Mouse (Mus musculus): Measurements from ENCODE around the gene Ssr1. TPM values are rescaled to one million over a fixed set of nuclear protein-coding genes. Genes with fewer than 3 reads are reported as not detected.

Gene Ssr1
- 48.9 and 55.1 TPM in 2 replicates for polyA plus RNA-seq (2015; fragmentation: Nextera tagmentation; extraction: Ambion mirVana)

DNA sequence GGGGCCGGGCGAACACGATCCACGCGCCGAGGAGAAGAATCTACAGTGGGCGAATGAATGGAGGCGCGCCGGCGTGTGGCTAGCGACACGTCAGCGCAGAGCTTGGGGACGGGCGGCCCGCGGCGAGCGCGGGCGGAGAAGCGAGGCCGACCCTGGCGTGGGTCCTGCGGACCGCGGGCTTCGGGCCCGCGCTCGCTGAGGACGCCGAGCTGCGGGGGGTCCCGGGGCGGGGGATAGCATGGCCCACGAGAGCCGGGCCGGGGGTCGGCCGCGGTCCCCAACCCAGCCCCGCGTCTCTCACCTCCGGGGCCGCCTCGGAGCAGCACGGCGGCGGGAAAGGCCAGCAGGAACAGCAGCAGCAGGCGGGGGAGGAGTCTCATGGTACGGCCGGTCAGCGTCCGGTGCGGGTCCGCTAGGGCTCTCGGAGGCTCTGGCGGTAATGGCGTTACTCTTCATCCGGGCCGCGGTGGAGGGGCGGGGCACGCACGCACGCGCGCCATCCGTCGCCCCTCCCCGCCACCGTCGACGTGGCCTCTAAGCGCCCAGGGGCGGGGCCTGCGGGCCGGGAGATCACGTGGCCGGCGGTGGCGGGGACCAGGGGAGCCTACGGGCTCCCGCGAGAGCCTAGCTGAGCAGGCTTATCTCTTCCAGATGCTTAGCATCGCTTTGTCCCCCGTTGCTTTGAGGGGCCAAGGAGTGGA, at the start of gene Ssr1:
Gene Ssr1, minus strand, starts transcription at position 514 of the 701 bp plus-strand sequence.
- no peak for TF ChIP-seq CTCF (IDR thresholded peaks at IDR 0.05; ENCODE audit: low read depth)
- TF ChIP-seq EP300 (IDR thresholded peaks at IDR 0.05; ENCODE audit: low read depth) = peak; percentile 56; the same call in 1 of the 2 replicates
- H3K9ac ChIP-seq (replicated peaks) = peak within 1 kb of the TSS; percentile 91
- peaks cover 21% of the 10 kb centered on the region for H3K4me1 ChIP-seq (ENCODE audit: insufficient read depth)
- H3K27ac ChIP-seq (ENCODE audit: low read depth) = peak within 1 kb of the TSS; percentile 88
- H3K9me3 ChIP-seq (ENCODE audit: low read length) = no peaks in the 10 kb centered on the region
- no peaks in the 10 kb centered on the region for H3K27me3 ChIP-seq (ENCODE audit: insufficient read depth, low read length)
- peak; percentile 98 for ATAC-seq
- peak within 1 kb of the TSS; percentile 73 for H3K4me2 ChIP-seq (ENCODE audit: low read depth, low read length)
- peaks cover 27% of the 10 kb centered on the region for H3K36me3 ChIP-seq (replicated peaks; ENCODE audit: insufficient read depth, low read length)
- DNase-seq = peak; percentile 97
- H3K4me3 ChIP-seq (ENCODE audit: low read depth, low read length) = peak within 1 kb of the TSS; percentile 92
- under 1% methylated on average over 51 of the region's 89 CpGs for WGBS (ENCODE audit: insufficient replicate concordance)

- Histone ChIP-seq H3K4me2 (ENCODE audit: low read depth, low read length) (peak overlapping the region; percentile 95), H3K4me3 (ENCODE audit: low read depth, low read length) (peak overlapping the region; percentile 95), H3K36me3 (replicated peaks; ENCODE audit: insufficient read depth, low read length) (peaks cover 28% of the 10 kb centered on the region), H3K27me3 (ENCODE audit: insufficient read depth, low read length) (no peaks in the 10 kb centered on the region), H3K27ac (ENCODE audit: low read depth) (peak overlapping the region; percentile 93), H3K9ac (replicated peaks) (peak overlapping the region; percentile 96), H3K4me1 (ENCODE audit: insufficient read depth) (peaks cover 22% of the 10 kb centered on the region), H3K9me3 (ENCODE audit: low read length) (no peaks in the 10 kb centered on the region)
- DNase-seq (no peak), ATAC-seq (no peak)
- TF ChIP-seq CTCF (IDR thresholded peaks at IDR 0.05; ENCODE audit: low read depth) = no peak
- TF ChIP-seq EP300 (IDR thresholded peaks at IDR 0.05; ENCODE audit: low read depth) = no peak
- 19% methylated on average over 12 of the region's 12 CpGs for WGBS (ENCODE audit: insufficient replicate concordance)
Measured at GRCm38 (mm10) chr13:38037811-38038210, 43.8 kb upstream of the Ssr1 start.

DNA sequence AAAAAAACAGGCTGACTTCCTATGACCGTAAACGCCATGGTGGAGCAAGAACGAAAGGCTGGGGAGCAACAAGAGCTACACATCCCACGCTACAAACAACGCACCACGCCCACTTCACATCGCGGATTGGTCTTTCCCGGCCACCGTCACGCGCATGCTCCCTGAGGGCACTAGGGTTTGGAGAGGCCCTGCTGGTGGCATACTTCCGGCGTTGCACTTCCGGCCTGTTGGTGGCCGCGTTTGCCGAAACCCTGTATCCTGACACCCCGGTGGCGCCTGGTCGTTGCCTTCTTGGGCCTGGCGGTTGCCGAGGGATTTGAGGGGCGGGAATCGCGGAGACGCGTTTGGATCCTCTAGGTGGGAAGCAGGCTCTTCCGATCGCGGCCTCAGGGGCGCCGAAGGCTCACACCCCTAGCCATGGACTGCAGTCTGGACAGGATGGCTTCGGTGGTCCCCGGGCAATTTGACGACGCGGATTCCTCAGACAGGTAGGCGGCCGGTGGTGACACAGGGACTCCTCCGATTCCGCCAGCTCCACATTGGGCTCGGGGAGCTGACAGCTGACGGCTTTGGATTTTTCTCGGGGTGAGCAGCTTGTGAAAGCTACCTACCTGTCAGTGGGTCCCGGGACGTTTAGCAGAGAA, 43.1 kb upstream of the Ssr1 start, which contains the start of gene Cage1:
Gene Cage1, minus strand, starts transcription at position 26 of the 644 bp plus-strand sequence.
- Histone ChIP-seq H3K4me2 (ENCODE audit: low read depth, low read length) (peak within 1 kb of the TSS; percentile 95), H3K36me3 (replicated peaks; ENCODE audit: insufficient read depth, low read length) (peaks cover 25% of the 10 kb centered on the region), H3K4me1 (ENCODE audit: insufficient read depth) (peaks cover 22% of the 10 kb centered on the region), H3K27me3 (ENCODE audit: insufficient read depth, low read length) (no peaks in the 10 kb centered on the region), H3K9ac (replicated peaks) (peak within 1 kb of the TSS; percentile 96), H3K4me3 (ENCODE audit: low read depth, low read length) (peak within 1 kb of the TSS; percentile 95), H3K9me3 (ENCODE audit: low read length) (no peaks in the 10 kb centered on the region), H3K27ac (ENCODE audit: low read depth) (peak within 1 kb of the TSS; percentile 93)
- ATAC-seq (peak; percentile 98), DNase-seq (peak; percentile 98)
- under 1% methylated on average over 47 of the region's 47 CpGs for WGBS (ENCODE audit: insufficient replicate concordance)
- TF ChIP-seq EP300 (IDR thresholded peaks at IDR 0.05; ENCODE audit: low read depth) (no peak; the same call in 1 of the 2 replicates), CTCF (IDR thresholded peaks at IDR 0.05; ENCODE audit: low read depth) (peak; percentile 54)

DNA sequence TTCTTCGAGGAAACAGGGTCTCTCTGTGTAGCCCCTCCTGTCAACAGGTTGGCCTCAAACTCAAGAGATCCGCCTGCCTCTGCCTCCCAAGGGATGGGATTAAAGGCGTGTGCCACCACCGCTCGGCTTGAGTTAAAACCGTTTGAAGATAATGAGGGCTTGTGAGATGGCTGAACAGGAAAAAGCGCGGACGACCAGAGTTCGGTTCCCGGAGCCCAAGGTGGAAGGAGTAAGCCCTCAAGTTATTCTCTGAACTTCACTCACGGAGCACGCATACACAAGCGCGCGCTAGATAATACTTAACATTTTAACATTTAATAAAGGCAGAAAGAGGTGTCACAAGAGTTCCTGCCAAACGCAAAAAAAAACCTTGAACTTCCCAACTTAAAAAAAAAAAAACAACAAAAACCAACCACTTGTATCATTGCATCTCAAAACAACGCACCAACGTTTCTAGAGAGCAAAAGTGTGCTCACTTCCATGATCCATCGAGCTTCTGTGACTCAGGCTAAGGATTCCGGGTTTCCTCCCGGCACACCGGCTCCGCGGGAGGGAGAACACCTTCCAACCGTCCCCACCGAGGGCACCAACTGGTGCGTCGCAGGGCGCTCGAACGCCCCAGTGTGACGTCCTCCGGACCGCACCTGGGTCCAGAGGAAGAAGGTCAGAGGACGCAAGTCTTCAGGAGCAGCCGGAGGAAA, 42.5 kb upstream of the Ssr1 start, which contains the start of gene Riok1:
Gene Riok1, plus strand, starts transcription at position 653 of the 701 bp plus-strand sequence.
- peak within 1 kb of the TSS; percentile 95 for H3K4me3 ChIP-seq (ENCODE audit: low read depth, low read length)
- H3K27ac ChIP-seq (ENCODE audit: low read depth) = peak within 1 kb of the TSS; percentile 93
- peak; percentile 75 for ATAC-seq
- peaks cover 22% of the 10 kb centered on the region for H3K4me1 ChIP-seq (ENCODE audit: insufficient read depth)
- no peaks in the 10 kb centered on the region for H3K9me3 ChIP-seq (ENCODE audit: low read length)
- 4% methylated on average over 37 of the region's 37 CpGs for WGBS (ENCODE audit: insufficient replicate concordance)
- H3K4me2 ChIP-seq (ENCODE audit: low read depth, low read length) = peak within 1 kb of the TSS; percentile 95
- peak within 1 kb of the TSS; percentile 96 for H3K9ac ChIP-seq (replicated peaks)
- H3K27me3 ChIP-seq (ENCODE audit: insufficient read depth, low read length) = no peaks in the 10 kb centered on the region
- peak; percentile 19 for DNase-seq
- TF ChIP-seq CTCF (IDR thresholded peaks at IDR 0.05; ENCODE audit: low read depth) = no peak
- TF ChIP-seq EP300 (IDR thresholded peaks at IDR 0.05; ENCODE audit: low read depth) = no peak
- peaks cover 18% of the 10 kb centered on the region for H3K36me3 ChIP-seq (replicated peaks; ENCODE audit: insufficient read depth, low read length)

GRCm38 (mm10) chr13:38028407-38028806, 34.4 kb upstream of the Ssr1 start:
- TF ChIP-seq EP300 (IDR thresholded peaks at IDR 0.05; ENCODE audit: low read depth) (no peak), CTCF (IDR thresholded peaks at IDR 0.05; ENCODE audit: low read depth) (no peak)

More at GRCm38 (mm10) chr13:38028407-38028806, 34.4 kb upstream of the Ssr1 start:
- Histone ChIP-seq H3K9me3 (ENCODE audit: low read length) (no peaks in the 10 kb centered on the region), H3K27ac (ENCODE audit: low read depth) (peak overlapping the region; percentile 18), H3K4me1 (ENCODE audit: insufficient read depth) (no peaks in the 10 kb centered on the region; the same call in 1 of the 2 replicates), H3K27me3 (ENCODE audit: insufficient read depth, low read length) (no peaks in the 10 kb centered on the region), H3K4me2 (ENCODE audit: low read depth, low read length) (no peak overlapping the region), H3K9ac (replicated peaks) (no peak overlapping the region), H3K36me3 (replicated peaks; ENCODE audit: insufficient read depth, low read length) (no peaks in the 10 kb centered on the region), H3K4me3 (ENCODE audit: low read depth, low read length) (no peak overlapping the region)
- ATAC-seq = no peak
- DNase-seq = no peak
- 62% methylated on average over 4 of the region's 4 CpGs for WGBS (ENCODE audit: insufficient replicate concordance)
